Mouse (Mus musculus) intestine, embryonic 16.5 days (tissue): Measurements from ENCODE around the gene Dnajb1. TPM values are rescaled to one million over a fixed set of nuclear protein-coding genes. Genes with fewer than 3 reads are reported as not detected.

Experiments
- ATAC-seq: fragments of 200-750 bp; cut with Nextera tagmentation; 2 replicates; pipeline ENCODE4 v1.8.0; 2017; ENCODE audit warnings: moderate TSS enrichment, moderate library complexity
- H3K27ac ChIP-seq: fragments of 300-500 bp; sonication (generic); 2 replicates; pipeline ENCODE4 v1.5.1; 2014; ENCODE audit warnings: mild to moderate bottlenecking, low read length
- H3K27me3 ChIP-seq: fragments of 300-500 bp; sonication (generic); replicated peaks from 2 replicates; pipeline ENCODE4 v1.6.1; 2014; ENCODE audit warnings: low read length, control low read depth, mixed read lengths; ENCODE audit not compliant: control insufficient read depth, insufficient read depth
- H3K36me3 ChIP-seq: fragments of 300-500 bp; sonication (generic); 2 replicates; pipeline ENCODE4 v1.6.1; 2014; ENCODE audit warnings: low read length, control low read depth; ENCODE audit not compliant: control insufficient read depth, insufficient read depth
- H3K4me1 ChIP-seq: fragments of 300-500 bp; sonication (generic); 2 replicates; pipeline ENCODE4 v1.6.1; 2014; ENCODE audit warnings: low read length, control low read depth, mixed read lengths; ENCODE audit not compliant: control insufficient read depth, insufficient read depth
- H3K4me2 ChIP-seq: fragments of 300-500 bp; sonication (generic); 2 replicates; pipeline ENCODE4 v1.6.1; 2014; ENCODE audit warnings: low read depth, low read length, control low read depth
- H3K4me3 ChIP-seq: fragments of 300-500 bp; sonication (generic); 2 replicates; pipeline ENCODE4 v1.5.1; 2014; ENCODE audit warnings: mild to moderate bottlenecking, low read length
- H3K9ac ChIP-seq: fragments of 300-500 bp; sonication (generic); 2 replicates; pipeline ENCODE4 v1.6.1; 2014; ENCODE audit warnings: low read depth, low read length
- H3K9me3 ChIP-seq: fragments of 300-500 bp; sonication (generic); 2 replicates; pipeline ENCODE4 v1.6.1; 2016; ENCODE audit warnings: low read length, control low read depth; ENCODE audit not compliant: control insufficient read depth
- WGBS: fragments of 180-500 bp; shearing (Covaris S2); extraction: QIAGEN DNeasy Blood & Tissue Kit; methylation state at CpG from one replicate; pipeline ENCODE4 v1.1.7; 2014; 5-methylcytosine and 5-hydroxymethylcytosine counted together
- polyA plus RNA-seq: library from polyadenylated mRNA; unstranded; fragments of >200 nt; fragmentation: Nextera tagmentation; extraction: Ambion mirVana; gene quantifications from 2 replicates; pipeline ENCODE4 v1.2.1, GENCODE M21; 2015

Dnajb1 gene
- polyA plus RNA-seq, 1 experiment from 2014 or later, result 52.0 TPM

DNA sequence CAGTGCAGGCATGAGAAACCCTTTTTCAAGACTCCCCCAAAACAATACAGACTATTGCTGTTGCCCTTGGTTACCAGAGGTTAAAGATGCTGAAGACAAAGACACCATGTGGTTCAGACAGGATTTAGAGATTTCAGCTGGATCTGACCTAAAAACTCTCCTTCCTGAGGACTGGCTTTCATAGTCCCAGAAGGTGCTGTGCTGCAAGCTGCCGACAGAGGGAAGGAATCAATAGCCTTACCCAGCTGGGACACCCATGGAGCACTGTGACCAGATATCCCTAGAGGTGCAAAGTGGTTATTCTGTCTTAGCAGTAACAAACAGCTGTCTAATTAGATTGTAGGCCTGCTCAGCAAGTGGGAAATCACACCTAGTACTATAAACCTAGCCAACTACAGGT, 9.8 kb upstream of the Dnajb1 start:
- no peak overlapping the region for H3K4me3 ChIP-seq

GRCm38 (mm10) chr8:83599814-83600213, 8.2 kb upstream of the Dnajb1 start:
- no peak overlapping the region for H3K4me3 ChIP-seq
- no peaks in the 10 kb centered on the region for H3K9me3 ChIP-seq
- ATAC-seq, result no peak
- no peaks in the 10 kb centered on the region for H3K36me3 ChIP-seq
- peaks cover under 1% of the 10 kb centered on the region; the same call in 1 of the 2 replicates for H3K4me1 ChIP-seq
- no peak overlapping the region for H3K9ac ChIP-seq
- no peaks in the 10 kb centered on the region for H3K27me3 ChIP-seq
- H3K27ac ChIP-seq, result no peak overlapping the region
- H3K4me2 ChIP-seq, result no peak overlapping the region

More for the DNA sequence above, 9.8 kb upstream of the Dnajb1 start:
- ATAC-seq, result no peak
- peaks cover 5% of the 10 kb centered on the region for H3K4me1 ChIP-seq
- H3K27me3 ChIP-seq, result no peaks in the 10 kb centered on the region
- H3K36me3 ChIP-seq, result no peaks in the 10 kb centered on the region
- no peak overlapping the region for H3K4me2 ChIP-seq
- no peaks in the 10 kb centered on the region for H3K9me3 ChIP-seq
- H3K27ac ChIP-seq, result no peak overlapping the region
- WGBS, result 19% methylated on average over 1 of the region's 1 CpGs
- no peak overlapping the region for H3K9ac ChIP-seq

- Histone ChIP-seq H3K36me3 (no peaks in the 10 kb centered on the region), H3K9ac (no peak overlapping the region), H3K4me2 (no peak overlapping the region), H3K9me3 (no peaks in the 10 kb centered on the region), H3K4me1 (peaks cover 4% of the 10 kb centered on the region; the same call in 1 of the 2 replicates), H3K27me3 (no peaks in the 10 kb centered on the region), H3K27ac (peak overlapping the region; percentile 53), H3K4me3 (no peak overlapping the region)
- ATAC-seq, result peak; percentile 64
- 62% methylated on average over 2 of the region's 2 CpGs for WGBS
These were observed 5.4 kb upstream of the Dnajb1 start for GRCm38 (mm10) chr8:83602650-83603029.

GRCm38 (mm10) chr8:83608398-83608829, 421 bp downstream of the Dnajb1 start:
- ATAC-seq, result peak; percentile 82
- Histone ChIP-seq H3K27me3 (no peaks in the 10 kb centered on the region), H3K36me3 (peaks cover 15% of the 10 kb centered on the region), H3K4me2 (peak overlapping the region; percentile 85), H3K9me3 (no peaks in the 10 kb centered on the region), H3K27ac (peak overlapping the region; percentile 99), H3K9ac (peak overlapping the region; percentile 93), H3K4me3 (peak overlapping the region; percentile 79), H3K4me1 (peaks cover 20% of the 10 kb centered on the region)
- WGBS, result 0% methylated on average over 51 of the region's 51 CpGs

DNA sequence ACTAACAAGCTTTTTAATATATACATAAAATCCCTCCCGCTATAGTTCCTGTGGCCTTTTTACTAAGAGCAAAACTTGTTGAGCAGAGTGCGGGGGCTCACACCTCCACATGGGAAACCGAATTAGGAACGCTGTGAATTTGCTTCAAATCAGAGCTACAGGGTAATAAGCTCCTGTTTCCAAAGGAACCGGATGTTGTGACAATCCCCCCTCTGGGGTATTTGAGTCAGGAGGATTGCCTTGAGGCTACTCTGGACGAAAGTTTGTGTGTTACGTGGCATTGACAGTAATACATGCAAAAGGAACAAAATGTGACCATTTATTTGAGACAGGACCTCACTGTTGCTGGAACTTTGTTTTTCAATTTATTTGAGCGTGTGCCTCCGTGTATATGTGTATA, 1.1 kb downstream of the Dnajb1 start:
- Histone ChIP-seq H3K4me1 (peaks cover 20% of the 10 kb centered on the region), H3K9me3 (no peaks in the 10 kb centered on the region), H3K36me3 (peaks cover 15% of the 10 kb centered on the region), H3K4me2 (peak overlapping the region; percentile 85), H3K4me3 (peak overlapping the region; percentile 79), H3K27me3 (no peaks in the 10 kb centered on the region), H3K27ac (peak overlapping the region; percentile 99; the same call in 1 of the 2 replicates), H3K9ac (peak overlapping the region; percentile 93)
- no peak for ATAC-seq
- 22% methylated on average over 9 of the region's 9 CpGs for WGBS

DNA sequence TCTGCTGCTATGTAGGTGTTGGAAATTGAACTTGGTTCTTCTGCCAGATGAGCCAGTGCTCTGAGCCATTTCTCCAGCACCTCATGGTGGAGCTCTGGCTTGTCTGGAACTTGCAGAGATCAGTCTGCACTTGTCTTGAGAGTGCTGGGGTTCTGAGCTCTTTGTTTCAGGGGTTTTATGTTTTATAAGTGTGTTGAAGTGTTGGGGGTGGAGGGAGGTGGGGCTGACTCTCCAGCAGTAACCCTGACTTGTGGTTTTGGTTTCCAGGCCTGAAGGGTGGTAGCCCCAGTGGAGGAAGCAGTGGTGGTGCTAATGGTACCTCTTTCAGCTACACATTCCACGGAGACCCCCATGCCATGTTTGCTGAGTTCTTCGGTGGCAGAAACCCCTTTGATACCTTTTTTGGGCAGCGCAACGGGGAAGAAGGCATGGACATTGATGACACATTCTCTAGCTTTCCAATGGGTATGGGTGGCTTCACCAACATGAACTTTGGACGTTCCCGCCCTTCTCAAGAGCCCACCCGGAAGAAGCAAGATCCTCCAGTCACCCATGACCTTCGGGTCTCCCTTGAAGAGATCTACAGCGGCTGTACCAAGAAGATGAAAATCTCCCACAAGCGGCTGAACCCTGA, 1.7 kb downstream of the Dnajb1 start:
- Histone ChIP-seq H3K9me3 (no peaks in the 10 kb centered on the region), H3K4me1 (peaks cover 20% of the 10 kb centered on the region), H3K27me3 (no peaks in the 10 kb centered on the region), H3K4me2 (peak overlapping the region; percentile 85), H3K4me3 (peak overlapping the region; percentile 79), H3K9ac (peak overlapping the region; percentile 93), H3K36me3 (peaks cover 15% of the 10 kb centered on the region), H3K27ac (no peak overlapping the region)
- WGBS, result 93% methylated on average over 10 of the region's 10 CpGs
- no peak for ATAC-seq

GRCm38 (mm10) chr8:83611921-83612320, 3.9 kb downstream of the Dnajb1 start:
- Histone ChIP-seq H3K4me2 (no peak overlapping the region), H3K27me3 (no peaks in the 10 kb centered on the region), H3K9me3 (no peaks in the 10 kb centered on the region), H3K4me3 (no peak overlapping the region), H3K9ac (no peak overlapping the region), H3K27ac (no peak overlapping the region), H3K36me3 (peaks cover 15% of the 10 kb centered on the region), H3K4me1 (peaks cover 18% of the 10 kb centered on the region)
- ATAC-seq, result no peak
- WGBS, result 93% methylated on average over 4 of the region's 4 CpGs

- no peaks in the 10 kb centered on the region for H3K27me3 ChIP-seq
- no peak overlapping the region for H3K4me2 ChIP-seq
- peaks cover 16% of the 10 kb centered on the region for H3K4me1 ChIP-seq
- ATAC-seq, result no peak
- WGBS, result 93% methylated on average over 4 of the region's 4 CpGs
- H3K4me3 ChIP-seq, result no peak overlapping the region
- H3K9me3 ChIP-seq, result no peaks in the 10 kb centered on the region
- H3K36me3 ChIP-seq, result peaks cover 15% of the 10 kb centered on the region
- H3K9ac ChIP-seq, result no peak overlapping the region
- H3K27ac ChIP-seq, result no peak overlapping the region
These were observed 5.7 kb downstream of the Dnajb1 start for GRCm38 (mm10) chr8:83613695-83614094.

- no peaks in the 10 kb centered on the region for H3K4me1 ChIP-seq
- no peak for ATAC-seq
- H3K27me3 ChIP-seq, result no peaks in the 10 kb centered on the region
- H3K4me3 ChIP-seq, result no peak overlapping the region
- no peak overlapping the region for H3K4me2 ChIP-seq
- no peak overlapping the region for H3K9ac ChIP-seq
- H3K27ac ChIP-seq, result no peak overlapping the region
- peaks cover 5% of the 10 kb centered on the region; the same call in 1 of the 2 replicates for H3K36me3 ChIP-seq
- H3K9me3 ChIP-seq, result no peaks in the 10 kb centered on the region
These were observed 8.6 kb downstream of the Dnajb1 start for GRCm38 (mm10) chr8:83616625-83617024.

DNA sequence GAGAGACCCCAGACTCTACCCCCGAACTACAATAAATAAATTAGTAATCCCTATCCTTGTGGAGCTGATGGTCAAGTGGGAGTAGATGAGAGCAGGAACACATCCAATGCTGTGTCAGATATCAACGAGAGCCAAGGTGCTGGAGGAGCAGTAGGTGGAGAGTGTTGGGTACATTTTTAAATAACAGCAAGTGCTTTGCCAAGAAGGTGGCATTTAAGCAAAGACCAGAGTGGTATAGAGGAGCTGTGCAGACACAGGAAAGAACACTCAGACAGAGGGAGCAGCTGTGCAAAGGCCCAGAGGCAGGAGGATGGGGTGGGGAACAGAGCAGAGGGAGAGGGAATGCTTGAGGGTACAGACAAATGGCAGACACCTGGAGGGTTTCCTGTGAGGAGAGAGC, 9.1 kb downstream of the Dnajb1 start:
- WGBS, result 84% methylated on average over 2 of the region's 2 CpGs
- no peak overlapping the region for H3K4me2 ChIP-seq
- no peaks in the 10 kb centered on the region for H3K27me3 ChIP-seq
- H3K4me1 ChIP-seq, result peaks cover 1% of the 10 kb centered on the region; the same call in 1 of the 2 replicates
- no peak overlapping the region for H3K27ac ChIP-seq
- H3K9me3 ChIP-seq, result no peaks in the 10 kb centered on the region
- no peak for ATAC-seq
- no peak overlapping the region for H3K4me3 ChIP-seq
- no peak overlapping the region for H3K9ac ChIP-seq
- H3K36me3 ChIP-seq, result peaks cover under 1% of the 10 kb centered on the region; the same call in 1 of the 2 replicates
